Mouse (Mus musculus) ES-CJ7 (cell line): ENCODE measurements at regions not wholly inside any gene's neighbourhood (a gene's known extent, or its start where the extent isn't known, plus 50 kb on each side); places are given as distances from the start of the nearest gene placed in this dataset.

Source experiments
- DNase-seq: peaks from one replicate; pipeline ENCODE4 v3.0.0; 2011; ENCODE audit warnings: low read depth, low spot score

DNA sequence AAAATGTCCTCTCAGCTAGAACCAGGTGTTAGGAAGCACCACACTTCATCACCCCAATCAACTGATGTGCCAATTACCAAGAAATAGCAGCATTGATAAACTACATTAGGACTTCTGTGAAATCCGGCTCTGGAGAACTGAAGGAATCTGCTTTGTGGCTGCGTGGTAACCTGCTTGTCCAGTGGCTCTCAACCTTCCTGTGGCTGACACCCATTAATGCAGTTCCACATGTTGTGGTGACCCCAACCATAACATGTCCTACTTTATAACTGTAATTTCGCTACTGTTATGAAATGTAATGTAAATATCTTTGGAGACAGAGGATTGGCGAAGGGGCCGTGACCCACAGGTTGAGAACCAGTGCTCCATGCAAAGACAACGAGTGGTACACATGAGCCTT is 136.7 kb downstream of the Gm11011 start:
- DNase-seq, result no peak

DNA sequence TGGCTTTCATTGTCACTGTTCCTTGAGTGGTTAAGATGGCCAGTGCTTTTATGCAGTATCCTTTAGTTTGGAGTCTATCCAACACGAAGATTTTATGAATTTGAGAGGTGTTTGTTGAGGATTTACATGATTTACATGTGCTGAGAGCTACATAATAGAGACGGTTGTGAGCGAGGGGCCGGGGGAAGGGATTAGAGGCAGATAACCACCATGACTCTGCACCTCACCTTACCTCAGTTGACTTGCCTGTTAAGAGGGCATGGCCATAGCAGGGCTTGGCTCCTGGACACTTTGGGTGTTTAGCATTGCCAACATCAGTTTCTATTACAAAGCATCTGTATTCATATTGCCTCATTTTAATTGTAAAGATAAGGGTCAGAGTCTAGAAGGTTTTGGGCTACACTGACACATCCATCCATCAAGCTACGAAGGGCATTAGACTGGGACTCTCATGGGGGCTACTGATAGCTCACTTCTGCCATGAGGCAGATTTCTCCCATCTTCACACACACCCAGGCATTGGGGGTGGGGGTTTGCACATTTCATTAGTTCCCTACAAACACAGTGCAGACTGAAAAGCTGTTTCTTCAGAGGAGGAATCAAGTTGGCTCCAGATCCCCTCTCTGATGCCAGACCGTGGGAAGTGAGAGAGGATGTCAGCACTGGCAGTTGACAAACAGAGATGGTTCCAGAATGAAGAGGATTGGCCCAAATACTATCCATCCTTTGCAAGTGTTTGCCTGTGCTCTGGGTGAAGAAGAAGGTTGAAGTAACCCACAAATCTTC is 139.9 kb downstream of the Gm11011 start:
- DNase-seq, result no peak

DNA sequence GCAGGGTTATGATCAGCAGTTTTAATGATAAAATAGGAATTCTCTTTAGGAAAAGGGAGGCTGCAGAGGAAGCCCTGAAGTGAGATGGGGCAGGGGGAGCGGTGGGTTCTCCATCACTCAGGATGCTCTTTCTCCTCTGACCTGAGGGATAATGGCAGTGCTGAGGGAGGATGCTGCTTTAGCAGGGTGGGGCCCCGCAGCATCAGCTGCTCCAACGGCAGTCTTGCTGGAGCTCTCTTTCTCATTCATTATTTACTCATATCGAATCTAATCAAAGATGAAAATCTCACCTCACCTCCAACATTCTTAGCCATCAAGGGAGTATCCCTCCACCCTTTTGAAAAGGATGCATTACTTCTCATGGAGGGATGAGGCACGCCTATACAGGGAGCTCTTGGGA is 141.7 kb downstream of the Gm11011 start:
- no peak for DNase-seq

GRCm38 (mm10) chr2:169445371-169445770 is 142.2 kb downstream of the Gm11011 start:
- DNase-seq, result no peak

- DNase-seq, result no peak
These were observed 144.3 kb downstream of the Gm11011 start for GRCm38 (mm10) chr2:169443271-169443670.

- DNase-seq, result peak; percentile 23
These were observed 156.0 kb downstream of the Gm11011 start for GRCm38 (mm10) chr2:169431516-169431915.

DNA sequence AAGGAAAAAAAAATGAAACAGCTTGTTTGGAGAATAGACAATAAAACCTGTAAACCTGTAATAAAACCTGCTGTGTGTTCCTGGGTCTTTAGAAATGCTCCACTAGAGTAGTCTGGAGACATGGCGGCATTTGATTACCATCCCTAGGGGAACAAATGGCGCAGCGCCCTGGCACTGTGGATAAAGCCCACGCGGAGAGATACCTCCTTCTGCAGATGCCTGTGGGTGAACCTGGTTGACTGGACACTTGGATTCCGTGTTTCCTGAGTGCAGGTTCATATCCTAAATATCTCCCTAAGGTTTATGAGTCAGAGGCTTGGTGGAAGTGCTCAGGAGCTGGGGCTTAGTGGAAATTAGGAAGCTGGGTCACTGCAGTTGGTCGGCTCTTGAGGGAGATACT is 158.1 kb downstream of the Gm11011 start:
- DNase-seq, result no peak

DNA sequence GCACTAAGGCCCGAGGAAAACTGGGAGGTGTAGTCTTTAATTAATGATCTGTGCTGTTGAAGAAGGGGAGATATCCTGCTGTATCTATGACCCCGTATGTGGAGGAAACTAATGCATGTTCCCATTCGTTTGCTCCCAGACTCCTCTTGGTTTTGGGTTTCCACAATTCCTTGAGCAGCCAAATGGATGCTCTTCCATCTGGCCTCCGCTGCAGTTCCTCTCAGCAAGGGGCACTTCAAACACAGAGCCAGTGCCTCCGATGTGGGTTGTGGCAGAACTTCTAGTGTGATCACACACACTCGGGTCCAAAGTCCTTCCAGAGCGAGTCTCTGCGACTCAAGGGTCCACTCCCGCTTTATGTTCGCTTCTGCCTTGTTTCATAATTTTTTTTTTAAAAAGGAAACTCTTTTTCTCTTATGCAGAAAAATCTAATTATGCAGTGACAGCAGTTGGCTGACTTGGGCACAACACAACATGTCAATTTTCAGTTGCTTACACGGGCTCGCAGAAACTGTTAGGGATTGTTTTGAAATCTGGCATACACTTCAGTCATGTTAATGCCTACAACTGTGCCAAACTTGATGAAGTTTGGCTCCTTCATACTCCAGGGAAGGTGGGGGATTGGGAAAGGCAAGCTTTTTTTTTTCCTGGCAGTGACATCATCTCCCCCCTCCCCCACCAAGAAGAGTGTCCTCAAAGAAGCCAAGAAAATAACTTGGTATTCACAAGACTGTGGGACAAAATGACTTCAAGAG is 163.2 kb downstream of the Gm11011 start:
- no peak for DNase-seq

- no peak for DNase-seq
These were observed 175.2 kb downstream of the Gm11011 start for GRCm38 (mm10) chr2:169412361-169412760.

DNA sequence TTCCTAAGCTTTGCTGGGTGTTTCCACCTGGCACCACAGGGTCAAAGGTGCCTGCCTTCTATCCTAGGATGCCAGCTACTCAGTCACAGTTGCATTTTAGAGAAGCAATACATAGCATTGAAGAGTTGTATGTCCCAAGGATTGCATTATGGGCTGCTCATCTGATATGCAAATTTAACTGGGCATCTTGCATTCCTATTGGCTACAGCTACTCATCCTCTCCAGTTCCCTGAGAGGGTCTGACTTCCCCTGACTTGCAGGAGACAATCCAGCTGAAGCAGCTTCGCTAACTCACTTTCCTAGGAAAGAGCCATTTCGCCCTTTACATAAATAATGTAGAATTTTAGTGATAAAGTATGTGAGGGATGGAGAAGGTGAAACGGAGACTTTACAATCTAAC is 177.5 kb downstream of the Gm11011 start:
- DNase-seq, result no peak

DNA sequence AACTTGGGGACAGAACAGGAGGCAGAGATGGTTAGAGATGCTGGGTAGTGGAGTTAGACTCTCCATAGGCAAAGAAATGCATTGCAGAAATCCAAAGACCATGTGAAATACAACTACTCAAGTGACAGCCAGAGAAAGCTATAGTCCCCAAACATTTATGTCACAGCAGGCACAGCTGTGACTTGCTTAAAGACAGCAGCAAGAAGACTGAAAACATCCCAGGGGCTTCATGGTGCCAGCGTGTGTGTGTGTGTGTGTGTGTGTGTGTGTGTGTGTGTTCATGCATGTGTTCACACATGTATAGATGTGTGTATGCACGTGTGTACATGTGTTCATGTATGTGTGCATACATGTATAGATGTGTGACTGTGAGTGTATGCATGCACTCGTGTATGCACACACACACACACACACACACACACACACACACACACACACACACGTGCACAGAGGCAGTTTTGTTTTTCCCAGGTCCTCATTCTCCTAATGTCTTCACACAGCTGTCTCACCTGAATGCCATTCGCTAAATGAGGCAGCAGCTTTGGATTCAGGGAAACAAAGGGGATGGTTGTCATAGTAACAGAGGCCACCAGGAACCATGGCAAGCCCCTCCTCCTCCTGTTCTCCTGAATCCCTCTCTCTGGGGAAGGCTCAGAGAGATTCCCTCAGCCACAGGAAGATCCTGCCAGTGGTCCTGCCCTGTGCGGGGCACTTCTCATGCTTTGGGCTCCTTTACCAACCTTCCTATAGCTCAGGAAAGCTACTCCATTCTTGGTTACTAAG is 182.4 kb downstream of the Gm11011 start:
- peak; percentile 73 for DNase-seq

DNA sequence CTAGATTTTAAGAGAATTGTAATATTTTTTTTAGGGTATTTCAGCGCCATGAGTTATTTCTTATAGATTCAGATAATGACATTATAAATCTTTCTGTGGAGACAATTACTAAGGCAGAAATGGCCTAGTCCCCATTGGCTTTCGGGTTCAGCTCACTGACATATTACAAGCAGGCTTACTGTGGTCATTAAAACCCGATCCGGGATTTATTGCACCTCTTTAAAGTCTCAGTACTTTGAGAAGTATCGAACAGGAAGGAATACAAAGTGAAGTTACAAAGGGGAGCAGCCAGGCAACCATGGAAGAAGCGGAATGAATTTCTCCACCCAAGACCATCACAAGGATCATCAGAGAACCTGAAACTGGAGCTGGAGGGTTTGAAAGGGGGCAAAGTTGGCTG is 189.8 kb downstream of the Gm11011 start:
- DNase-seq, result no peak

DNA sequence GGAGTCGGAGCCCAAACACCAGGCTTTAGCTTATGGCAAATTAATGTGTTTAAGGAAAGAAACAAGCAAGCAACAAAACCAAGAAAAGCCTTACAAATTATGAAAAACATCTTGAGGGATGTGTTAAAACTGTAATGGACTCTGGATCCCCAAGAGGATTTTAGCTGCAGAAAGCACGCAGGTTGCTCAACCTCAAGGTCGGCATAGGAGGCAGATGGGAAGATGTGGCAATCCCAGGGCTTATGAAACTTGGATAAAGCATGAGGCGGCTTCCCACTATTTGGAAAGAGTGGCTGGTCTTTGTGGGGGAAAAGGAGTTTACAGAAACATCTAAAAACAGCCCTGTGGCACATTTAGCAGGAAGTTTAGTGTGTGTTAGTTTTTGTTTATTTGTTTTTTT is 190.5 kb downstream of the Gm11011 start:
- no peak for DNase-seq

- DNase-seq, result no peak
These were observed 191.3 kb downstream of the Gm11011 start for GRCm38 (mm10) chr2:169396294-169396693.

- DNase-seq, result no peak
These were observed 197.9 kb downstream of the Gm11011 start for GRCm38 (mm10) chr2:169389611-169390010.

GRCm38 (mm10) chr2:169388569-169388968 is 199.0 kb downstream of the Gm11011 start:
- no peak for DNase-seq

GRCm38 (mm10) chr2:169387765-169388518 is 199.6 kb downstream of the Gm11011 start:
- DNase-seq, result no peak

DNA sequence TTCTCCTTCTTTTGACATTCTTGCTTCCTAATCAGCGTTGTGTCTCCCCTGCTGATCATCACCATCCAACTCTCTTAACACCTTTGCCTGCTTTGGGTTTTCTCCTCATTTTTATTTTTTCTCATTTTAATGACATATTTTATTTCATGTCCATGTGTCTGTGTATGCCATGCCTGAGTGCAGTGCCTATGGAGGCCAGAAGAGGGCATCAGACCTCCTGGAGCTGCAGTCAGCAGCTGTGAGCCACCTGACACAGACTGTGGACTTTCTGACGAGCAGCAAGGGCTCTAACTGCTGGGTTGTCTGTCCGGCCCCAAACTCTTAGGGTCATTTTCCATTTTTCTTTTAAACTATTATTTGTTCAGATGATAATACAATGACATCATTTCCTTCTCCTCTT is 203.8 kb downstream of the Gm11011 start:
- DNase-seq, result peak; percentile 23

DNA sequence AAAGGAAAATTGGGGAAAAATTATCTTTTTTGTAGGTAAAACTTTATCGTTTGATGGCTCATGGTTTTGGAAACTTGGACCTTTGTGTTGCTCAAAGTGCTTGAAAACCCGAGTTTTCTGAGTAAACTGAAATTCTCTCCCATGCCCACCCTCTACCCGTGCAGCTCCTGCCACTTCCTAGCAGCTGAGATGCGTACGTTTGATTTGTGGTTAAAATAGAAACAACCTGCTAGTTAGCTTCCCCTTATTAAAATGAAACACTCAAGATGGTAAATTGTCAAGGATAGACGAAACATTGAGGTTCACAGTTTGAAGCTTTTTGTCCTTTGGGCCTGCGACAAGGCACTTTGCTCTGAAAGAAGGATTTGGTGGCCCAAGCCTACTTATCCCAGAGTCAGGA is 214.5 kb downstream of the Gm11011 start:
- no peak for DNase-seq

DNA sequence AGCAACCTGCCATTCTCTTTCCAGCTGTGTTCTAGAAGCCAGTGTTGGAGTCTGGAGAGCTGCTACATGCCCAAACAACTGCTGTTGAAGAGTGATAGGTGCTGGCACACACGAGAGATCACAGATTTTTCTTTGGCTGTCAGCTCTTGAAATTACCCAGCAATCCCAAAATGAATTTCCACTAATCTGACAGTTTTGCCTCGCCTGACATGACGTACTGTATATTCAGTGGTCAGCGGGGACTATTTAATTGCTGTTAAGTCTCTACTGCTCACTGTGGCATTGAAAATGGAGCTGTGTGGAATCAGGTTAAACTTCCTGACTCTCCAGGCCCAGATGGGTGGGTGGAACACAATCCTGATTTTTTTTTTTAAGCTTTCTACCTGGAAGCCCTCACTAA is 222.5 kb downstream of the Gm11011 start:
- DNase-seq, result no peak

- peak; percentile 80 for DNase-seq
These were observed 227.3 kb downstream of the Gm11011 start for GRCm38 (mm10) chr2:169360272-169360671.

DNA sequence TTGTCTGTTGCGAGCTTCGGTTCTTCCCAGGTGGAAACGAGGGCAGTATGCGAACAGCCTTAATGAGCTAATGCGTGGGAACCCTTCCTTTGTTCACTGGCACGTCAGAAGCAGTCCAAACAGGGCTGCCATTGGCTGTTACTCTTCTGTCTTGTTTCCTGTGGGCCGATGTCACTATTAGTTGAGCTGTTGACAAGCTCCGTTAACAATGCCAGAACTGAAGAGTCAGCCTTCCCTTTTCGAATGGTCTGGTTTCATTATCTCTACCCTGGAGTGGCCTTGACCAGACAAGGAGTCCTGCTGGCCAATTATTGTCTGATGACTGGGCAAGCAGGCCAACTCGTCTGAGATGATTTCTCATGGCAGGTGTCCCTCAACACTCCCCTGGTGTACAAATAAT is 230.1 kb downstream of the Gm11011 start:
- no peak for DNase-seq
